Mouse (Mus musculus) stomach, postnatal 0 days (tissue): ENCODE results near the gene Fosl2.

Experiments
- CTCF ChIP-seq: IDR thresholded peaks from 2 replicates; pipeline ENCODE4 v1.5.1; 2016; ENCODE audit warnings: antibody characterized with exemption, low read depth, mild to moderate bottlenecking, moderate library complexity
- EP300 ChIP-seq: optimal IDR thresholded peaks from 2 replicates; pipeline ENCODE3; 2016; ENCODE audit warnings: antibody characterized with exemption

DNA sequence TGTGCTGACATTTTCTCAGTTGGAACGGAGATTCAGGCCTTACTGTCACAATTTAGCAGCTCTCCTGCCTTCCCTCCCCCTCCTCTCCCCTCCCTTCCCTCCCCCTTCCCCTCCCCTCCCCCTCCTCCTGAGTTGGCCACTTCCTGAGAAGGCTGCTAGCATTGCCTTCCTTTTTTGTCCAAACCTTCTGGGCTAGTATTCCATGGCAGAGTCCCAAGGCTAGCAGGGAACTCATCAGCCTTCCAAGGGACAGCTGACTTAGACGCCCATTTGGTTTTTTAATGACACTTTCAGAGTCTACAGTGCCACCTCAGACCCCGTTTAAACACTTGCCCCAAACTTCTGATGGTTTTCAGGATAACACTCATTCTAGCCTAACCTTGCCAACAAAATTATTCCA lies 7.7 kb upstream of the Fosl2 start:
- TF ChIP-seq CTCF (no peak), EP300 (no peak)
